Mouse (Mus musculus): ENCODE results near the gene Flt1. TPM values are rescaled to one million over a fixed set of nuclear protein-coding genes. Genes with fewer than 3 reads are reported as not detected.
"Not testable (repeated sequence)": the region's sequence is repeated elsewhere in the genome, so short reads cannot be mapped to it uniquely, and the experiment has no call there.

Flt1 gene
- polyA plus RNA-seq, 1 experiment, result 2.1 TPM

DNA sequence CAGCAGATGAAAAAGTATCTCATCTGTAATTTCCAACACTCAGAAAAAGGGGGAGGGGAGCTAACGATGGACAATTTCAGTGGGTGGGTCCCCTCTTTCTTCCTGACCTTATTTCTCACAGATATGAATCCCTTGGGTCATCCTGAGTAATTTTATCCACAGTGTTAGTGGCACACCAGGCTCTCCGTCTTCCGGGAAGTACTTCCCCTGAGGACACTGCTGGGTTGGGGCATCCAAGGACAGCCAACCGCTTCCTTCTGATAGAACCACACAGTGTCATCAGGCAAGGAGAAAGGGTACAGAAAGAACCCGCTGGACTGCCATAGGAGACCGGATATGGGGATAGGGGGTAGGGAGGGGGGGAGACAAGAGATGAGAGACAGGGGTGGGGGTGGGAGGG is 111.2 kb downstream of the Flt1 start:
- no peak overlapping the region for H3ac ChIP-seq (ENCODE audit: control insufficient read depth, insufficient read length, low read depth)
- H3K79me3 ChIP-seq (ENCODE audit: low read depth), result no peaks in the 10 kb centered on the region
- H3K4me3 ChIP-seq (ENCODE audit: insufficient read depth, poor library complexity, severe bottlenecking), result no peak overlapping the region
- TF ChIP-seq CEBPB (IDR thresholded peaks at IDR 0.05; ENCODE audit: low read depth) (no peak), CTCF (IDR thresholded peaks at IDR 0.05; ENCODE audit: control insufficient read depth, insufficient read depth, insufficient read length) (no peak), FOSL1 (IDR thresholded peaks at IDR 0.05; ENCODE audit: insufficient read depth, low read length, poor library complexity, severe bottlenecking) (no peak), MYOG (IDR thresholded peaks at IDR 0.05; ENCODE audit: control insufficient read depth, extremely low read depth, insufficient read length) (no peak), MAX (IDR thresholded peaks at IDR 0.05) (no peak)
- no peaks in the 10 kb centered on the region for H3K79me2 ChIP-seq (ENCODE audit: control insufficient read depth, insufficient read depth)
- H3K27me3 ChIP-seq (ENCODE audit: control insufficient read depth, insufficient read depth, insufficient read length), result no peaks in the 10 kb centered on the region
- H3K36me3 ChIP-seq (ENCODE audit: control insufficient read depth, insufficient read depth), result no peaks in the 10 kb centered on the region

GRCm38 (mm10) chr5:147611348-147611747 is 114.5 kb downstream of the Flt1 start:
- not testable (repeated sequence) for H3ac ChIP-seq (ENCODE audit: control insufficient read depth, insufficient read length, low read depth); H3K79me2 ChIP-seq (ENCODE audit: control insufficient read depth, insufficient read depth); H3K27me3 ChIP-seq (ENCODE audit: control insufficient read depth, insufficient read depth, insufficient read length); H3K36me3 ChIP-seq (ENCODE audit: control insufficient read depth, insufficient read depth); H3K79me3 ChIP-seq (ENCODE audit: low read depth); H3K4me3 ChIP-seq (ENCODE audit: insufficient read depth, poor library complexity, severe bottlenecking)

DNA sequence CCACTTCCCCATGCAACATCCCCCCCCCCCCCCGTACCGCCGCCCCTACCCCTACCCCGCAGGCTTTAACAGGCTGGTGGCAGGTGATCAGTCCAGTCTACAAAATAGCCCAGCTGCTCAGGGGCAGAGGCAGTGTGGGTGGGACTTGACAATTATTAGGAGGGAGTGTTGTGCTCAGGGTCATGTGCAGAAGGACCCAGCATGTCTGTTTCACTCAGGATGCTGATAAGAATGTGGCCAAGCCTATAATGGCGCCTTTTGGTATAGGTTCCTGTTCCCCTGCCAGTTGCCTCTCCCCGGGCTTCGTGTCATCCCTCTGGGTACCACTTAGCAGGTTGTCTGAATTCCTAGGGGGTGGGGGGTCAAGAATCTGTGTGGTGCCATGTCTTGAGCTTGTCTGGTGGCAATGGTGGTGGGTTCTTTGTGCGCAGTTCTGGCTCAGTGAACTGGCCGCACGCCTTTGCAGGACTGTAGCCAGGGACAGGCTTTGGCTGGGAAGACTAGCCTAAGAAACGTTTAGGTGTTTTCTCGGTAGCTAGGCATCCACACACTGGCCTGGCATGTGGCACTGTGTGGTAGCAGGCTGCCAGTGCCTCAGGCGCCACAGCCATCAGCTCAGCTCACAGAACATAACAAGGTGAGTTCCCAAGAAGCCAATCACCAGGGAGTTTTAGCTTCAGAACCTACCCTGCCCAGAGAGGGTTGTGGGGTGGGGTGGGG is 118.4 kb downstream of the Flt1 start:
- Histone ChIP-seq H3ac (ENCODE audit: control insufficient read depth, insufficient read length, low read depth) (no peak overlapping the region), H3K4me3 (ENCODE audit: insufficient read depth, poor library complexity, severe bottlenecking) (no peak overlapping the region), H3K27me3 (ENCODE audit: control insufficient read depth, insufficient read depth, insufficient read length) (no peaks in the 10 kb centered on the region), H3K36me3 (ENCODE audit: control insufficient read depth, insufficient read depth) (no peaks in the 10 kb centered on the region), H3K79me2 (ENCODE audit: control insufficient read depth, insufficient read depth) (no peaks in the 10 kb centered on the region), H3K79me3 (ENCODE audit: low read depth) (no peaks in the 10 kb centered on the region)
- TF ChIP-seq MYOG (IDR thresholded peaks at IDR 0.05; ENCODE audit: control insufficient read depth, extremely low read depth, insufficient read length) (no peak), CEBPB (IDR thresholded peaks at IDR 0.05; ENCODE audit: low read depth) (no peak), CTCF (IDR thresholded peaks at IDR 0.05; ENCODE audit: control insufficient read depth, insufficient read depth, insufficient read length) (no peak), MAX (IDR thresholded peaks at IDR 0.05) (no peak), USF1 (IDR thresholded peaks at IDR 0.05; ENCODE audit: low read depth) (no peak), MYOD1 (IDR thresholded peaks at IDR 0.05; ENCODE audit: control insufficient read depth, insufficient read length, low read depth) (no peak), FOSL1 (IDR thresholded peaks at IDR 0.05; ENCODE audit: insufficient read depth, low read length, poor library complexity, severe bottlenecking) (no peak)

- Histone ChIP-seq H3K27me3 (ENCODE audit: control insufficient read depth, insufficient read depth, insufficient read length) (no peaks in the 10 kb centered on the region), H3K79me2 (ENCODE audit: control insufficient read depth, insufficient read depth) (no peaks in the 10 kb centered on the region), H3ac (ENCODE audit: control insufficient read depth, insufficient read length, low read depth) (no peak overlapping the region), H3K79me3 (ENCODE audit: low read depth) (no peaks in the 10 kb centered on the region), H3K4me3 (ENCODE audit: insufficient read depth, poor library complexity, severe bottlenecking) (no peak overlapping the region), H3K36me3 (ENCODE audit: control insufficient read depth, insufficient read depth) (no peaks in the 10 kb centered on the region)
- TF ChIP-seq MAX (IDR thresholded peaks at IDR 0.05), result no peak
- no peak for TF ChIP-seq FOSL1 (IDR thresholded peaks at IDR 0.05; ENCODE audit: insufficient read depth, low read length, poor library complexity, severe bottlenecking)
- no peak for TF ChIP-seq MYOD1 (IDR thresholded peaks at IDR 0.05; ENCODE audit: control insufficient read depth, insufficient read length, low read depth)
- no peak for TF ChIP-seq MYOG (IDR thresholded peaks at IDR 0.05; ENCODE audit: control insufficient read depth, extremely low read depth, insufficient read length)
- no peak for TF ChIP-seq CEBPB (IDR thresholded peaks at IDR 0.05; ENCODE audit: low read depth)
- no peak for TF ChIP-seq CTCF (IDR thresholded peaks at IDR 0.05; ENCODE audit: control insufficient read depth, insufficient read depth, insufficient read length)
- TF ChIP-seq USF1 (IDR thresholded peaks at IDR 0.05; ENCODE audit: low read depth), result no peak
Measured at GRCm38 (mm10) chr5:147606751-147607150, 119.1 kb downstream of the Flt1 start.

GRCm38 (mm10) chr5:147601460-147602360 is 124.1 kb downstream of the Flt1 start:
- no peak for TF ChIP-seq CTCF (IDR thresholded peaks at IDR 0.05; ENCODE audit: control insufficient read depth, insufficient read depth, insufficient read length)
- peak; percentile 5 for TF ChIP-seq MYOD1 (IDR thresholded peaks at IDR 0.05; ENCODE audit: control insufficient read depth, insufficient read length, low read depth)
- no peak for TF ChIP-seq FOSL1 (IDR thresholded peaks at IDR 0.05; ENCODE audit: insufficient read depth, low read length, poor library complexity, severe bottlenecking)
- H3K4me3 ChIP-seq (ENCODE audit: insufficient read depth, poor library complexity, severe bottlenecking), result no peak overlapping the region
- no peak overlapping the region for H3ac ChIP-seq (ENCODE audit: control insufficient read depth, insufficient read length, low read depth)
- H3K36me3 ChIP-seq (ENCODE audit: control insufficient read depth, insufficient read depth), result no peaks in the 10 kb centered on the region
- H3K79me2 ChIP-seq (ENCODE audit: control insufficient read depth, insufficient read depth), result no peaks in the 10 kb centered on the region
- H3K79me3 ChIP-seq (ENCODE audit: low read depth), result no peaks in the 10 kb centered on the region
- no peaks in the 10 kb centered on the region for H3K27me3 ChIP-seq (ENCODE audit: control insufficient read depth, insufficient read depth, insufficient read length)

DNA sequence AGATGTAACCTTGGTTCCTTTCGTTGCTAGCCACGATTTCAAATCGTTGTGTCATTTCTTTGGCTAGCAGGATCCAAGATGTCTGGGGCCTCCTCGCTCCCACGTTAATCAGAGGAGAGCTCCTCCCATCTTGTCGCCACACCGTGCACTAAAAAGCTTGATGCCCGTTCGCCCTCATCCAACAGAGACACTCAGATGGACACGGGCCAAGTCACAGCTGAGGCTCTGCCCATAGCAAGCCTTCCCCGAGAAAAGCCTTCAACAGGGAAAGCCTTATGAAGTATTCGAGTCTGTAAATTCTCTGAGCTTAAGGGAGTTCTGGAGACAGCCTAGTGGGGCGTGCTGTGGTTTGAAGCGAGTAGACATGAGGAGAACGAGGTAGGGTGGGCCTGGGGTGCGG is 128.0 kb downstream of the Flt1 start:
- Histone ChIP-seq H3K27me3 (ENCODE audit: control insufficient read depth, insufficient read depth, insufficient read length) (no peaks in the 10 kb centered on the region), H3K36me3 (ENCODE audit: control insufficient read depth, insufficient read depth) (no peaks in the 10 kb centered on the region), H3K79me2 (ENCODE audit: control insufficient read depth, insufficient read depth) (no peaks in the 10 kb centered on the region), H3ac (ENCODE audit: control insufficient read depth, insufficient read length, low read depth) (no peak overlapping the region), H3K4me3 (ENCODE audit: insufficient read depth, poor library complexity, severe bottlenecking) (no peak overlapping the region), H3K79me3 (ENCODE audit: low read depth) (no peaks in the 10 kb centered on the region)
- no peak for TF ChIP-seq MAX (IDR thresholded peaks at IDR 0.05)
- no peak for TF ChIP-seq MYOD1 (IDR thresholded peaks at IDR 0.05; ENCODE audit: control insufficient read depth, insufficient read length, low read depth)
- TF ChIP-seq FOSL1 (IDR thresholded peaks at IDR 0.05; ENCODE audit: insufficient read depth, low read length, poor library complexity, severe bottlenecking), result no peak
- TF ChIP-seq MYOG (IDR thresholded peaks at IDR 0.05; ENCODE audit: control insufficient read depth, extremely low read depth, insufficient read length), result no peak
- no peak for TF ChIP-seq USF1 (IDR thresholded peaks at IDR 0.05; ENCODE audit: low read depth)
- no peak for TF ChIP-seq CEBPB (IDR thresholded peaks at IDR 0.05; ENCODE audit: low read depth)
- no peak for TF ChIP-seq CTCF (IDR thresholded peaks at IDR 0.05; ENCODE audit: control insufficient read depth, insufficient read depth, insufficient read length)
